Mouse (Mus musculus) myocyte (in vitro differentiated cells): ENCODE results near the gene Gimap5.

Experiments
- CEBPB ChIP-seq: IDR thresholded peaks from 2 replicates; pipeline ENCODE4 v1.6.1; 2011; ENCODE audit warnings: mild to moderate bottlenecking, moderate library complexity; ENCODE audit not compliant: poor library complexity, insufficient read depth, severe bottlenecking
- E2F4 ChIP-seq: IDR thresholded peaks from one replicate; pipeline ENCODE4 v1.6.1; 2011; ENCODE audit warnings: mild to moderate bottlenecking, control low read depth, moderate library complexity; ENCODE audit not compliant: insufficient read depth
- MAX ChIP-seq: IDR thresholded peaks from one replicate; pipeline ENCODE4 v1.6.1; 2011; ENCODE audit warnings: low read depth, mild to moderate bottlenecking, control low read depth
- POLR2A ChIP-seq: IDR thresholded peaks from one replicate; pipeline ENCODE4 v1.6.1; 2011; ENCODE audit warnings: low read depth, mild to moderate bottlenecking, control low read depth, moderate library complexity; ENCODE audit not compliant: insufficient read length
- TCF12 ChIP-seq: IDR thresholded peaks from one replicate; pipeline ENCODE4 v1.6.1; 2011; ENCODE audit warnings: mild to moderate bottlenecking, control low read depth; ENCODE audit not compliant: poor library complexity, insufficient read depth, severe bottlenecking
- TCF3 ChIP-seq: IDR thresholded peaks from one replicate; pipeline ENCODE4 v1.6.1; 2011; ENCODE audit warnings: low read depth, control low read depth; ENCODE audit not compliant: insufficient read length
- USF1 ChIP-seq: IDR thresholded peaks from one replicate; pipeline ENCODE4 v1.6.1; 2011; ENCODE audit warnings: low read depth, mild to moderate bottlenecking, control low read depth, moderate library complexity

- no peak for TF ChIP-seq TCF3
- TF ChIP-seq CEBPB: no peak
- no peak for TF ChIP-seq MAX
- TF ChIP-seq POLR2A: no peak
- no peak for TF ChIP-seq USF1
- no peak for TF ChIP-seq TCF12
- no peak for TF ChIP-seq E2F4
Measured at GRCm38 (mm10) chr6:48764496-48764895, 18.5 kb downstream of the Gimap5 start.
